Mouse (Mus musculus): ENCODE measurements around the gene Gpc1.
A peak's percentile ranks its signal among the peaks of the same experiment; 100 is the strongest.

The Gpc1 gene

GRCm38 (mm10) chr1:92833987-92834706, 2.7 kb downstream of the Gpc1 start:
- DNase-seq = peak; percentile 55 to 66

- DNase-seq = no peak
These were observed 6.7 kb downstream of the Gpc1 start for GRCm38 (mm10) chr1:92837931-92838833.

GRCm38 (mm10) chr1:92839211-92839610, 7.8 kb downstream of the Gpc1 start:
- DNase-seq = no peak

- DNase-seq = no peak
These were observed 8.9 kb downstream of the Gpc1 start for GRCm38 (mm10) chr1:92840231-92840890.

GRCm38 (mm10) chr1:92841427-92841826, 10.0 kb downstream of the Gpc1 start:
- DNase-seq = no peak

- no peak for DNase-seq
These were observed 14.4 kb downstream of the Gpc1 start for GRCm38 (mm10) chr1:92845889-92846288.

GRCm38 (mm10) chr1:92847873-92848839, 16.7 kb downstream of the Gpc1 start:
- DNase-seq = peak; percentile 16 to 37

- peak; percentile 12 to 16 for DNase-seq
These were observed 18.0 kb downstream of the Gpc1 start for GRCm38 (mm10) chr1:92849491-92849890.

GRCm38 (mm10) chr1:92849938-92850574, 18.6 kb downstream of the Gpc1 start:
- DNase-seq = no peak

- no peak for DNase-seq
These were observed 21.0 kb downstream of the Gpc1 start for GRCm38 (mm10) chr1:92852450-92852849.

GRCm38 (mm10) chr1:92861503-92861902, 30.1 kb downstream of the Gpc1 start:
- no peak for DNase-seq

- no peak for DNase-seq
These were observed 31.8 kb downstream of the Gpc1 start for GRCm38 (mm10) chr1:92863268-92863667.

GRCm38 (mm10) chr1:92866170-92866569, 34.7 kb downstream of the Gpc1 start:
- no peak for DNase-seq

- no peak for DNase-seq
These were observed 38.5 kb downstream of the Gpc1 start for GRCm38 (mm10) chr1:92869985-92870384.

- DNase-seq = no peak
These were observed 41.2 kb downstream of the Gpc1 start for GRCm38 (mm10) chr1:92872666-92873065.

GRCm38 (mm10) chr1:92874011-92874410, 42.6 kb downstream of the Gpc1 start:
- no peak for DNase-seq

- no peak for DNase-seq
These were observed 44.1 kb downstream of the Gpc1 start for GRCm38 (mm10) chr1:92875360-92876111.

GRCm38 (mm10) chr1:92877431-92877978, 46.1 kb downstream of the Gpc1 start:
- no peak for DNase-seq

GRCm38 (mm10) chr1:92878066-92878741, 46.8 kb downstream of the Gpc1 start:
- no peak for DNase-seq

GRCm38 (mm10) chr1:92879266-92879665, 47.8 kb downstream of the Gpc1 start:
- DNase-seq = no peak

Measured in thymus, postnatal 36 days (tissue).